In genomic region chrX:75874332-75875291, GRCm38 (mm10) we compare ENCODE assay signal across 8 mouse cellular contexts. TPM values are rescaled to one million over a fixed set of nuclear protein-coding genes. Genes with fewer than 3 reads are reported as not detected.
A peak's percentile ranks its signal among the peaks of the same experiment; 100 is the strongest.
DNase-seq lines count a peak whose midpoint lies in the region; ATAC-seq and TF ChIP-seq lines count a peak whose summit lies in the region.

Gene Pls3, minus strand, starts transcription at chrX:75875182.

- H3K4me1 ChIP-seq in olfactory bulb, adult 2 months (ENCODE audit: control insufficient read depth, insufficient read depth, low read length) = no peaks in the 10 kb centered on the region; the same call in 1 of the 2 replicates

- peak within 1 kb of the TSS; percentile 67 for H3K4me3 ChIP-seq in layer of hippocampus, adult 2 months
- H3K4me3 ChIP-seq in olfactory bulb, adult 2 months (ENCODE audit: insufficient read depth, low read depth, low read length) = peak within 1 kb of the TSS; percentile 83

- TF ChIP-seq POLR2A in olfactory bulb, adult 2 months (IDR thresholded peaks at IDR 0.05; ENCODE audit: insufficient read depth, low read depth, low read length) = peak; percentile 48

- peak; percentile 100 for ATAC-seq in hematopoietic stem cell, adult 5-6 weeks (replicated peaks in 1 of 2; ENCODE audit: insufficient read depth in 1 of 2, low FRiP score in 2 of 2, low TSS enrichment in 1 of 2, low read depth in 1 of 2, poor library complexity in 2 of 2, severe bottlenecking in 2 of 2)

- TF ChIP-seq CTCF in layer of hippocampus, adult 2 months (conservative IDR thresholded peaks at IDR 0.05) = no peak
- no peak for TF ChIP-seq CTCF in olfactory bulb, adult 2 months (IDR thresholded peaks at IDR 0.05; ENCODE audit: insufficient read depth, low read depth, low read length)

- WGBS in olfactory bulb, adult 2 months = 9% methylated on average over 45 of the region's 45 CpGs

- peak; percentile 93 for DNase-seq in R1 (ENCODE audit: low read depth, low spot score)
- DNase-seq in cerebellum, adult 9-10 months = peak; percentile 76
- peak; percentile 81 to 82 for DNase-seq in frontal cortex, adult 2 months (ENCODE audit: extremely low spot score in 1 of 2, low spot score in 1 of 2)
- DNase-seq in layer of hippocampus, adult 2 months (ENCODE audit: low spot score in 2 of 2) = peak; percentile 82 to 83
- DNase-seq in lung, adult 18-20 months = peak; percentile 92 to 93
- peak; percentile 3 to 20 for DNase-seq in thymus, postnatal 10 days (ENCODE audit: low spot score in 2 of 2)

- peak within 1 kb of the TSS; percentile 89 for H3K27ac ChIP-seq in layer of hippocampus, adult 2 months
- peak within 1 kb of the TSS; percentile 45; the same call in 1 of the 2 replicates for H3K27ac ChIP-seq in olfactory bulb, adult 2 months (ENCODE audit: insufficient read depth, low read depth, low read length)

RNA-seq across cellular contexts. Expression of gene Pls3, which starts in this region (rescaled TPM):
- 68.5 and 86.4 TPM in 2 replicates for polyA plus RNA-seq in frontal cortex, adult 2 months (2012; rRNA removed)
- 6.4 and 7.0 TPM in 2 replicates for total RNA-seq in hematopoietic stem cell, adult 5-6 weeks (2017)
- 100 to 1,000 TPM; 202 to 204 TPM for total RNA-seq in layer of hippocampus, adult 2 months (2021)
- not detected in 2 replicates for polyA plus RNA-seq in olfactory bulb, adult 2 months (2012; ENCODE audit: insufficient read depth, insufficient read length, low replicate concordance, missing spikeins)

Comparison
In these comparisons a context has a peak if more than half of its experiments do, and no peak if none do; other contexts are left out.
1. Peak in every context shown above with its lines: DNase-seq, ATAC-seq, H3K4me3 ChIP-seq and H3K27ac ChIP-seq.
2. RNA of gene Pls3 (total RNA-seq): 202 to 204 TPM in layer of hippocampus, adult 2 months; 6.4 to 7.0 TPM in hematopoietic stem cell, adult 5-6 weeks; every median in the first group is over 10 times any median in the second.
3. DNase-seq: peak in every context shown above with its lines; median percentile 93 in R1; 92 in lung, adult 18-20 months; 82 in layer of hippocampus, adult 2 months; 82 in frontal cortex, adult 2 months; 76 in cerebellum, adult 9-10 months; 12 in thymus, postnatal 10 days.